Mouse (Mus musculus) embryonic facial prominence, embryonic 13.5 days (tissue): Measurements from ENCODE around the gene Frmpd3. TPM values are rescaled to one million over a fixed set of nuclear protein-coding genes. Genes with fewer than 3 reads are reported as not detected.

Experiments used
- ATAC-seq: fragments of 200-750 bp; cut with Nextera tagmentation; 2 replicates; pipeline ENCODE4 v1.8.0; 2017; ENCODE audit warnings: low read depth; ENCODE audit not compliant: insufficient number of reproducible peaks, insufficient read depth, low FRiP score, low TSS enrichment
- H3K27ac ChIP-seq: fragments of 300-500 bp; sonication (generic); 2 replicates; pipeline ENCODE4 v1.5.1; 2015; ENCODE audit warnings: moderate library complexity, mild to moderate bottlenecking, inconsistent platforms
- H3K27me3 ChIP-seq: fragments of 300-500 bp; sonication (generic); 2 replicates; pipeline ENCODE4 v1.6.1; 2015; ENCODE audit warnings: mild to moderate bottlenecking, inconsistent platforms
- H3K36me3 ChIP-seq: fragments of 300-500 bp; sonication (generic); 2 replicates; pipeline ENCODE4 v1.6.1; 2015; ENCODE audit warnings: mild to moderate bottlenecking, inconsistent platforms
- H3K4me1 ChIP-seq: fragments of 300-500 bp; sonication (generic); 2 replicates; pipeline ENCODE4 v1.6.1; 2015; ENCODE audit warnings: inconsistent platforms
- H3K4me2 ChIP-seq: fragments of 300-500 bp; sonication (generic); 2 replicates; pipeline ENCODE4 v1.6.1; 2015; ENCODE audit warnings: moderate library complexity, mild to moderate bottlenecking, inconsistent platforms
- H3K4me3 ChIP-seq: fragments of 300-500 bp; sonication (generic); 2 replicates; pipeline ENCODE4 v1.5.1; 2015; ENCODE audit warnings: mild to moderate bottlenecking, inconsistent platforms
- H3K9ac ChIP-seq: fragments of 300-500 bp; sonication (generic); 2 replicates; pipeline ENCODE4 v1.6.1; 2015; ENCODE audit warnings: mild to moderate bottlenecking, inconsistent platforms
- H3K9me3 ChIP-seq: fragments of 300-500 bp; sonication (generic); 2 replicates; pipeline ENCODE4 v1.6.1; 2016; ENCODE audit warnings: inconsistent platforms
- WGBS: fragments of 180-500 bp; shearing (Covaris S2); methylation state at CpG from one replicate; pipeline ENCODE4 v1.1.7; 2015; ENCODE audit warnings: mixed read lengths; 5-methylcytosine and 5-hydroxymethylcytosine counted together
- polyA plus RNA-seq: library from polyadenylated mRNA; unstranded; fragments of >200 nt; fragmentation: Nextera tagmentation; extraction: Ambion mirVana; gene quantifications from 2 replicates; pipeline ENCODE4 v1.2.1, GENCODE M21; 2015

Gene Frmpd3
- polyA plus RNA-seq, 1 experiment from 2014 or later = 0.41 TPM

- H3K27me3 ChIP-seq = peaks cover 28% of the 10 kb centered on the region
- no peak overlapping the region for H3K4me3 ChIP-seq
- WGBS = 74% methylated on average over 5 of the region's 5 CpGs
- H3K4me1 ChIP-seq = no peaks in the 10 kb centered on the region
- no peak for ATAC-seq
- H3K4me2 ChIP-seq = no peak overlapping the region
- no peak overlapping the region for H3K27ac ChIP-seq
- no peak overlapping the region for H3K9ac ChIP-seq
- no peaks in the 10 kb centered on the region for H3K36me3 ChIP-seq
- H3K9me3 ChIP-seq = no peaks in the 10 kb centered on the region
Observed at GRCm38 (mm10) chrX:140407593-140407992, 65.5 kb downstream of the Frmpd3 start.

- H3K4me3 ChIP-seq = no peak overlapping the region
- H3K4me1 ChIP-seq = no peaks in the 10 kb centered on the region
- H3K4me2 ChIP-seq = no peak overlapping the region
- WGBS = 85% methylated on average over 4 of the region's 4 CpGs
- no peaks in the 10 kb centered on the region for H3K9me3 ChIP-seq
- peaks cover 40% of the 10 kb centered on the region; the same call in 1 of the 2 replicates for H3K27me3 ChIP-seq
- H3K27ac ChIP-seq = no peak overlapping the region
- no peak for ATAC-seq
- no peaks in the 10 kb centered on the region for H3K36me3 ChIP-seq
- H3K9ac ChIP-seq = no peak overlapping the region
Observed at GRCm38 (mm10) chrX:140418467-140418866, 76.4 kb downstream of the Frmpd3 start.

- 75% methylated on average over 4 of the region's 4 CpGs for WGBS
- H3K27me3 ChIP-seq = peaks cover 27% of the 10 kb centered on the region
Observed at GRCm38 (mm10) chrX:140427124-140427523, 85.1 kb downstream of the Frmpd3 start.

GRCm38 (mm10) chrX:140428252-140428651, 86.2 kb downstream of the Frmpd3 start:
- 72% methylated on average over 8 of the region's 8 CpGs for WGBS
- Histone ChIP-seq H3K36me3 (no peaks in the 10 kb centered on the region), H3K27me3 (peaks cover 37% of the 10 kb centered on the region), H3K9ac (no peak overlapping the region), H3K4me1 (no peaks in the 10 kb centered on the region), H3K9me3 (no peaks in the 10 kb centered on the region), H3K4me2 (no peak overlapping the region), H3K4me3 (no peak overlapping the region), H3K27ac (no peak overlapping the region)
- ATAC-seq = no peak

More at GRCm38 (mm10) chrX:140427124-140427523, 85.1 kb downstream of the Frmpd3 start:
- no peak for ATAC-seq
- no peak overlapping the region for H3K27ac ChIP-seq
- no peak overlapping the region for H3K4me2 ChIP-seq
- H3K36me3 ChIP-seq = no peaks in the 10 kb centered on the region
- no peaks in the 10 kb centered on the region for H3K4me1 ChIP-seq
- no peak overlapping the region for H3K4me3 ChIP-seq
- H3K9me3 ChIP-seq = no peaks in the 10 kb centered on the region
- no peak overlapping the region for H3K9ac ChIP-seq

GRCm38 (mm10) chrX:140429985-140430384, 87.9 kb downstream of the Frmpd3 start:
- no peaks in the 10 kb centered on the region for H3K36me3 ChIP-seq
- ATAC-seq = no peak
- no peak overlapping the region for H3K4me2 ChIP-seq
- H3K4me1 ChIP-seq = no peaks in the 10 kb centered on the region
- H3K27me3 ChIP-seq = peaks cover 39% of the 10 kb centered on the region
- H3K4me3 ChIP-seq = no peak overlapping the region
- H3K9me3 ChIP-seq = no peaks in the 10 kb centered on the region
- no peak overlapping the region for H3K9ac ChIP-seq
- 87% methylated on average over 4 of the region's 5 CpGs for WGBS
- H3K27ac ChIP-seq = no peak overlapping the region

- peaks cover 42% of the 10 kb centered on the region for H3K27me3 ChIP-seq
- 85% methylated on average over 12 of the region's 12 CpGs for WGBS
- H3K4me2 ChIP-seq = no peak overlapping the region
- H3K4me3 ChIP-seq = no peak overlapping the region
- no peaks in the 10 kb centered on the region for H3K36me3 ChIP-seq
- ATAC-seq = no peak
- no peaks in the 10 kb centered on the region for H3K4me1 ChIP-seq
- H3K9ac ChIP-seq = no peak overlapping the region
- H3K9me3 ChIP-seq = no peaks in the 10 kb centered on the region
- H3K27ac ChIP-seq = no peak overlapping the region
Observed at GRCm38 (mm10) chrX:140430506-140430905, 88.4 kb downstream of the Frmpd3 start.

GRCm38 (mm10) chrX:140431981-140432380, 89.9 kb downstream of the Frmpd3 start:
- 86% methylated on average over 15 of the region's 15 CpGs for WGBS
- Histone ChIP-seq H3K27me3 (peaks cover 41% of the 10 kb centered on the region), H3K4me2 (no peak overlapping the region), H3K4me1 (no peaks in the 10 kb centered on the region), H3K9ac (no peak overlapping the region), H3K9me3 (no peaks in the 10 kb centered on the region), H3K27ac (no peak overlapping the region), H3K36me3 (no peaks in the 10 kb centered on the region), H3K4me3 (no peak overlapping the region)
- ATAC-seq = no peak

- Histone ChIP-seq H3K27me3 (peaks cover 34% of the 10 kb centered on the region), H3K36me3 (no peaks in the 10 kb centered on the region), H3K4me1 (no peaks in the 10 kb centered on the region)
Observed at GRCm38 (mm10) chrX:140432786-140433185, 90.7 kb downstream of the Frmpd3 start.

GRCm38 (mm10) chrX:140437906-140438305, 95.8 kb downstream of the Frmpd3 start:
- Histone ChIP-seq H3K9ac (no peak overlapping the region), H3K4me2 (no peak overlapping the region), H3K9me3 (no peaks in the 10 kb centered on the region), H3K4me1 (no peaks in the 10 kb centered on the region), H3K4me3 (no peak overlapping the region), H3K27me3 (peaks cover 17% of the 10 kb centered on the region), H3K27ac (no peak overlapping the region), H3K36me3 (no peaks in the 10 kb centered on the region)
- ATAC-seq = no peak

More at GRCm38 (mm10) chrX:140432786-140433185, 90.7 kb downstream of the Frmpd3 start:
- no peak for ATAC-seq
- no peaks in the 10 kb centered on the region for H3K9me3 ChIP-seq
- no peak overlapping the region for H3K9ac ChIP-seq
- no peak overlapping the region for H3K4me3 ChIP-seq
- no peak overlapping the region for H3K27ac ChIP-seq
- WGBS = 89% methylated on average over 11 of the region's 11 CpGs
- no peak overlapping the region for H3K4me2 ChIP-seq

- Histone ChIP-seq H3K36me3 (no peaks in the 10 kb centered on the region), H3K27me3 (peaks cover 23% of the 10 kb centered on the region), H3K4me2 (no peak overlapping the region), H3K4me3 (no peak overlapping the region), H3K9me3 (no peaks in the 10 kb centered on the region), H3K27ac (no peak overlapping the region), H3K9ac (no peak overlapping the region), H3K4me1 (no peaks in the 10 kb centered on the region)
- no peak for ATAC-seq
- WGBS = 77% methylated on average over 13 of the region's 13 CpGs
Observed at GRCm38 (mm10) chrX:140445551-140445950, 103.5 kb downstream of the Frmpd3 start.

- H3K9ac ChIP-seq = no peak overlapping the region
- H3K9me3 ChIP-seq = no peaks in the 10 kb centered on the region
- no peak for ATAC-seq
- WGBS = 88% methylated on average over 3 of the region's 3 CpGs
- H3K27ac ChIP-seq = no peak overlapping the region
- peaks cover 35% of the 10 kb centered on the region for H3K27me3 ChIP-seq
- no peaks in the 10 kb centered on the region for H3K4me1 ChIP-seq
- H3K4me3 ChIP-seq = no peak overlapping the region
- H3K36me3 ChIP-seq = no peaks in the 10 kb centered on the region
- no peak overlapping the region for H3K4me2 ChIP-seq
Observed at GRCm38 (mm10) chrX:140450071-140450470, 108.0 kb downstream of the Frmpd3 start.

GRCm38 (mm10) chrX:140456279-140456731, 114.2 kb downstream of the Frmpd3 start, which contains the start of gene Prps1:
TSS of gene Prps1 (plus strand) at chrX:140456613.
- Histone ChIP-seq H3K27ac (no peak within 1 kb of the TSS; the same call in 1 of the 2 replicates), H3K4me2 (peak within 1 kb of the TSS; percentile 60), H3K36me3 (no peaks in the 10 kb centered on the region), H3K4me1 (no peaks in the 10 kb centered on the region), H3K9ac (peak within 1 kb of the TSS; percentile 70), H3K27me3 (peaks cover 26% of the 10 kb centered on the region), H3K4me3 (peak within 1 kb of the TSS; percentile 57), H3K9me3 (no peaks in the 10 kb centered on the region)
- peak; percentile 87; the same call in 1 of the 2 replicates for ATAC-seq
- 29% methylated on average over 26 of the region's 26 CpGs for WGBS
